Mouse (Mus musculus) brain, embryonic 14.5 days (tissue): ENCODE measurements at regions not wholly inside any gene's neighbourhood (a gene's known extent, or its start where the extent isn't known, plus 50 kb on each side); places are given as distances from the start of the nearest gene placed in this dataset.

Source experiments
- CTCF ChIP-seq: fragments of 200-500 bp; IDR thresholded peaks from 2 replicates; pipeline ENCODE4 v1.5.1; 2012; ENCODE audit warnings: inconsistent platforms, mild to moderate bottlenecking, moderate library complexity, borderline replicate concordance; ENCODE audit not compliant: insufficient read depth, insufficient read length; ENCODE audit errors: extremely low read depth
- POLR2A ChIP-seq: fragments of 200-500 bp; IDR thresholded peaks from 2 replicates; pipeline ENCODE4 v1.6.1; 2012; ENCODE audit warnings: mild to moderate bottlenecking, inconsistent platforms, borderline replicate concordance; ENCODE audit not compliant: poor library complexity, insufficient read depth, insufficient read length, severe bottlenecking; ENCODE audit errors: extremely low read depth

GRCm38 (mm10) chr3:136508575-136508974 is 161.3 kb upstream of the Ppp3ca start:
- TF ChIP-seq CTCF (no peak), POLR2A (no peak)
